Comparison of ENCODE assay signal across 22 mouse cellular contexts in the genomic region with DNA sequence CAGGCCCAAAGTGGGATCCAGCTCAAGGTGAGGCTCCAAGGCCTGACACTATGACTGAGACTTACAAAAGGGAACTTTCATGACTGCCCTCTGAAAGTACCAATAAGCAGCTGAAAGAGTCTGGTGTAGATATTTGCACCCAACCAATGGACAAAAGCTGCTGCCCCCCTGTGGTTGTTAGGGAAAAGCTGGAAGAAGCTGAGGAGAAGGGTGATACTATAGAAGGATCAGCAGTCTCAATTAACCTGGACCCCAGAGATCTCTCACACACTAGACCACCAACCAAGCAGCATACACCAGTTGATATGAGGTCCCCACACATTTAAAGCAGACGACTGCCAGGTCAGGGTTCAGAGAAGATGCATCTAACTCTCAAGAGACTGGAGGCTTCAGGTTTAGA.
A peak's percentile ranks its signal among the peaks of the same experiment; 100 is the strongest.
DNase-seq lines count a peak whose midpoint lies in the region; TF ChIP-seq lines count a peak whose summit lies in the region.
"Had no signal": no experiment of that assay in that cellular context is flagged by ENCODE, and none has a peak within 500 bp of the region (broad histone marks: within the 10 kb centered on the region; RNA-seq: fewer than 3 reads in every experiment).

No protein-coding gene starts in this region.

- intact Hi-C loops in gastrocnemius, postnatal 36 days (cut with DNase I): no loop called here

- no peak for DNase-seq in layer of hippocampus, adult 2 months (ENCODE audit: low spot score in 2 of 2)
- no peak for DNase-seq in layer of hippocampus, adult 9-10 months (ENCODE audit: low spot score)
- peak; percentile 5 for DNase-seq in right cerebral cortex, adult 18-20 months
- DNase-seq in right cerebral cortex, postnatal 10 days (ENCODE audit: low spot score in 2 of 2): no peak
- DNase-seq in ES-CJ7 (ENCODE audit: low read depth, low spot score): peak; percentile 14
- peak; percentile 12 for DNase-seq in ZHBTc4 (ENCODE audit: low read depth, low spot score)
- DNase-seq in gastrocnemius, postnatal 36 days: no peak
- no peak for DNase-seq in spleen, postnatal 4 days (ENCODE audit: low spot score in 2 of 2)
- DNase-seq: adrenal gland, adult 2 months; adrenal gland, postnatal 36 days; cerebellum, adult 11 months; cerebellum, adult 8-10 months; cerebellum, postnatal 14 days; embryo, embryonic 11 days; gastrocnemius, postnatal 25 days; heart, adult 18-20 months; heart, postnatal 14 days had no signal

- no peak overlapping the region for H3K4me3 ChIP-seq in layer of hippocampus, adult 2 months
- H3K4me3 ChIP-seq: embryonic facial prominence, embryonic 12.5 days; forebrain, embryonic 15.5 days; heart, embryonic 15.5 days; hindbrain, embryonic 13.5 days had no signal

- TF ChIP-seq CTCF in layer of hippocampus, adult 2 months (conservative IDR thresholded peaks at IDR 0.05): peak; percentile 56

- H3K27ac ChIP-seq in layer of hippocampus, adult 2 months: no peak overlapping the region
- H3K27ac ChIP-seq: embryonic facial prominence, embryonic 12.5 days; forebrain, embryonic 15.5 days; heart, embryonic 15.5 days; hindbrain, embryonic 13.5 days; hindbrain, postnatal 0 days had no signal

Comparison
In these comparisons a context has a peak if more than half of its experiments do, and no peak if none do; other contexts are left out.
1. DNase-seq: peak in right cerebral cortex, adult 18-20 months (single experiment), ES-CJ7 (single experiment) and ZHBTc4 (single experiment); none in layer of hippocampus, adult 2 months (0 of 2), layer of hippocampus, adult 9-10 months (single experiment), right cerebral cortex, postnatal 10 days (0 of 2), gastrocnemius, postnatal 36 days (0 of 2) and spleen, postnatal 4 days (0 of 2).